Mouse (Mus musculus) lung, postnatal 4 days (tissue): ENCODE data around the gene Mast4.

Experiments used
- DNase-seq, 2 experiments: peaks; one replicate each; pipeline ENCODE4 v3.0.0; 2021

The Mast4 gene

GRCm38 (mm10) chr13:103115116-103115515, 219.2 kb downstream of the Mast4 start:
- DNase-seq: no peak

- peak; percentile 46 to 81 for DNase-seq
These were observed 220.0 kb downstream of the Mast4 start for GRCm38 (mm10) chr13:103114274-103114673.

GRCm38 (mm10) chr13:103109872-103110271, 224.4 kb downstream of the Mast4 start:
- peak; percentile 55 to 74 for DNase-seq

GRCm38 (mm10) chr13:103107362-103107761, 226.9 kb downstream of the Mast4 start:
- DNase-seq: no peak

GRCm38 (mm10) chr13:103102598-103102997, 231.7 kb downstream of the Mast4 start:
- no peak for DNase-seq

GRCm38 (mm10) chr13:103096346-103097150, 237.7 kb downstream of the Mast4 start:
- peak; percentile 63 to 75 for DNase-seq

GRCm38 (mm10) chr13:103095491-103095890, 238.8 kb downstream of the Mast4 start:
- DNase-seq: no peak

- DNase-seq: no peak
These were observed 239.7 kb downstream of the Mast4 start for GRCm38 (mm10) chr13:103094595-103094994.

GRCm38 (mm10) chr13:103093713-103094112, 240.6 kb downstream of the Mast4 start:
- DNase-seq: no peak

GRCm38 (mm10) chr13:103085540-103086121, 248.7 kb downstream of the Mast4 start:
- no peak for DNase-seq

- DNase-seq: peak; percentile 16 to 36
These were observed 251.4 kb downstream of the Mast4 start for GRCm38 (mm10) chr13:103082891-103083290.

- no peak for DNase-seq
These were observed 254.5 kb downstream of the Mast4 start for GRCm38 (mm10) chr13:103079806-103080205.

- no peak for DNase-seq
These were observed 255.5 kb downstream of the Mast4 start for GRCm38 (mm10) chr13:103078815-103079214.

- no peak for DNase-seq
These were observed 260.8 kb downstream of the Mast4 start for GRCm38 (mm10) chr13:103073461-103073860.

GRCm38 (mm10) chr13:103071783-103072182, 262.5 kb downstream of the Mast4 start:
- no peak for DNase-seq

- DNase-seq: no peak
These were observed 266.6 kb downstream of the Mast4 start for GRCm38 (mm10) chr13:103067581-103068166.

GRCm38 (mm10) chr13:103065437-103065836, 268.9 kb downstream of the Mast4 start:
- DNase-seq: no peak

- DNase-seq: no peak
These were observed 272.6 kb downstream of the Mast4 start for GRCm38 (mm10) chr13:103061680-103062079.

GRCm38 (mm10) chr13:103059995-103060652, 274.2 kb downstream of the Mast4 start:
- DNase-seq: no peak

GRCm38 (mm10) chr13:103056451-103056850, 277.8 kb downstream of the Mast4 start:
- no peak for DNase-seq

- no peak for DNase-seq
These were observed 281.6 kb downstream of the Mast4 start for GRCm38 (mm10) chr13:103052661-103053060.

- no peak for DNase-seq
These were observed 285.3 kb downstream of the Mast4 start for GRCm38 (mm10) chr13:103048954-103049353.

GRCm38 (mm10) chr13:103043692-103044091, 290.6 kb downstream of the Mast4 start:
- DNase-seq: no peak
